Mouse (Mus musculus) intestine, embryonic 14.5 days (tissue): ENCODE results near the gene Fate1. TPM values are rescaled to one million over a fixed set of nuclear protein-coding genes. Genes with fewer than 3 reads are reported as not detected.

Experiments used
- ATAC-seq: fragments of 200-750 bp; cut with Nextera tagmentation; replicated peaks from 2 replicates; pipeline ENCODE4 v1.8.0; 2017; ENCODE audit warnings: low read depth, moderate number of reproducible peaks, moderate TSS enrichment, moderate library complexity; ENCODE audit not compliant: low FRiP score, low TSS enrichment
- DNase-seq: peaks from one replicate; pipeline ENCODE4 v3.0.0-alpha.2; 2018; ENCODE audit warnings: low spot score
- H3K27ac ChIP-seq: fragments of 300-500 bp; sonication (generic); 2 replicates; pipeline ENCODE4 v1.5.1; 2014; ENCODE audit warnings: low read depth, mild to moderate bottlenecking, control low read depth
- H3K27me3 ChIP-seq: fragments of 300-500 bp; sonication (generic); replicated peaks from 2 replicates; pipeline ENCODE4 v1.6.1; 2014; ENCODE audit warnings: low read length, control low read depth; ENCODE audit not compliant: control insufficient read depth, insufficient read depth
- H3K36me3 ChIP-seq: fragments of 300-500 bp; sonication (generic); 2 replicates; pipeline ENCODE4 v1.6.1; 2014; ENCODE audit warnings: low read length, control low read depth; ENCODE audit not compliant: control insufficient read depth, insufficient read depth
- H3K4me1 ChIP-seq: fragments of 300-500 bp; sonication (generic); replicated peaks from 2 replicates; pipeline ENCODE4 v1.6.1; 2014; ENCODE audit warnings: low read length, control low read depth, mixed read lengths; ENCODE audit not compliant: control insufficient read depth, insufficient read depth
- H3K4me2 ChIP-seq: fragments of 300-500 bp; sonication (generic); 2 replicates; pipeline ENCODE4 v1.6.1; 2014; ENCODE audit warnings: low read length
- H3K4me3 ChIP-seq: fragments of 300-500 bp; sonication (generic); 2 replicates; pipeline ENCODE4 v1.5.1; 2014; ENCODE audit warnings: low read depth, low read length, control low read depth, mixed read lengths
- H3K9ac ChIP-seq: fragments of 300-500 bp; sonication (generic); 2 replicates; pipeline ENCODE4 v1.6.1; 2014; ENCODE audit warnings: mild to moderate bottlenecking, low read length
- H3K9me3 ChIP-seq: fragments of 300-500 bp; sonication (generic); 2 replicates; pipeline ENCODE4 v1.6.1; 2016; ENCODE audit warnings: low read length, control low read depth; ENCODE audit not compliant: control insufficient read depth
- WGBS: fragments of 180-500 bp; shearing (Covaris S2); extraction: QIAGEN DNeasy Blood & Tissue Kit; methylation state at CpG from one replicate; pipeline ENCODE4 v1.1.7; 2014; 5-methylcytosine and 5-hydroxymethylcytosine counted together
- polyA plus RNA-seq: library from polyadenylated mRNA; unstranded; fragments of >200 nt; fragmentation: Nextera tagmentation; extraction: Ambion mirVana; gene quantifications from 2 replicates; pipeline ENCODE4 v1.2.1, GENCODE M21; 2014

Gene Fate1
- not detected in 2 replicates for polyA plus RNA-seq

DNA sequence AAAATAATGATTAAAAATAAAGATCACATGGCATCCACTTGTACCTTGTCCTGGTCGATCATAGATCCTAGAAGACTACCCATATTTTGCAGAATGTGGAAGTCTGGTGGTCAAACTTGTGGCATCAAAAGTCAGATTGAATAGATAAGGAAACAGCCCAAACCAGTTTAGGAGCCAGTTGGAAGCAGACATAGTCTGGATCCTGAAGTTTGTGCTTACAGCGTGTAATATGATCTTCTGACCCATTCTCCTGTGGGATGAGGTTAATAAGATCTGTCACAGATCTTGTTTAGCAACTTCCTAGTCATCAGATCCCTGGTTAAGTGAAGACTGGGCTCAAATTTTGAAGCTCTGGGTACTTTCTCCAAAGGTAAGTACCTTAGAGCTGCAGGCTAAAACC lies at the start of gene Fate1:
Gene Fate1, plus strand, starts transcription at position 301 of the 400 bp plus-strand sequence.
- Histone ChIP-seq H3K9me3 (no peaks in the 10 kb centered on the region), H3K36me3 (no peaks in the 10 kb centered on the region), H3K4me2 (no peak within 1 kb of the TSS), H3K27me3 (no peaks in the 10 kb centered on the region), H3K4me1 (no peaks in the 10 kb centered on the region), H3K9ac (no peak within 1 kb of the TSS), H3K27ac (no peak within 1 kb of the TSS), H3K4me3 (no peak within 1 kb of the TSS)
- DNase-seq (no peak), ATAC-seq (no peak)
- 65% methylated on average over 2 of the region's 2 CpGs for WGBS

DNA sequence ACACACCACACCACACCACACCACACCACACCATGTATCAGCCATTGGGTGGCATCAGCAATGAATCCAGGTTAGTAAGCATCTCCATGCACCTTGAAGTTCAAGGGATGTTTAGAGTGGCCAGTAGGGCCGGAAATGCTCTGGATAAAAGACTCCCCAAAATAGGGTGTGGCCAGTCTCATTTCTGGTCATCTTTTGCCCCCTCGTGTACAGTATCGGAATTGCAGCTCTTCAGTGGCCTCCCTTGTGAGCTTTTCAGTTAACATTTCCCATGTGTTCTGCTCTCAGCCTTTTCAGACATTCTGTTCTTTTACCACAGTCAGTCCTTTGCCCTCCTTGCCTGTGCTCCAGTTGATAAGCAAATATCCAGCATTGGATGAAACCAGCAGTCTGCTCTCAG lies 26.2 kb upstream of the Fate1 start:
- Histone ChIP-seq H3K9me3 (no peaks in the 10 kb centered on the region), H3K36me3 (no peaks in the 10 kb centered on the region), H3K4me1 (no peaks in the 10 kb centered on the region), H3K27ac (no peak overlapping the region), H3K4me3 (no peak overlapping the region), H3K4me2 (no peak overlapping the region), H3K9ac (no peak overlapping the region), H3K27me3 (no peaks in the 10 kb centered on the region)
- WGBS: 22% methylated on average over 3 of the region's 3 CpGs
- ATAC-seq: no peak
- peak; percentile 64 for DNase-seq

DNA sequence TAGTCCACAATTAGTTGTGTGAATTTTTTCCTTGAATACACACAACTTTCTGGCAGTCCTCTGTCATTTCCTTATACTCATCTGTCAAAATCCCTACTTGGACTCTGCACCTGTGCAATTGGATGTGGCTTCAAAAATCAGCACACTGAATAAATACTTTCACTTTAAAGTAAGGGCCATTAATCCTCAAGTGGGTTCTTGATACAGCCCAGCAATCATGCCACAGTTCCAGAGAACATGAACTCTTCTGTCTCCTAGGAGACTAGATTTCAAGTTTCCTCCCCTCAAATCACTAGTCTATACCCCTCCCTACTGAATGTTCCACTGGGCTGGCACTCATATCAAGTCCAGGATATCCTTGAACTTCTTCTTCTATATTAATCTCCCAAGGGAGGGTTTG lies 14.4 kb upstream of the Fate1 start:
- H3K27me3 ChIP-seq: peaks cover 6% of the 10 kb centered on the region; the same call in 1 of the 2 replicates
- H3K9me3 ChIP-seq: no peaks in the 10 kb centered on the region
- no peak overlapping the region for H3K4me2 ChIP-seq
- H3K36me3 ChIP-seq: no peaks in the 10 kb centered on the region
- DNase-seq (no peak), ATAC-seq (no peak)
- H3K9ac ChIP-seq: no peak overlapping the region
- H3K4me1 ChIP-seq: no peaks in the 10 kb centered on the region
- H3K27ac ChIP-seq: no peak overlapping the region
- no peak overlapping the region for H3K4me3 ChIP-seq

DNA sequence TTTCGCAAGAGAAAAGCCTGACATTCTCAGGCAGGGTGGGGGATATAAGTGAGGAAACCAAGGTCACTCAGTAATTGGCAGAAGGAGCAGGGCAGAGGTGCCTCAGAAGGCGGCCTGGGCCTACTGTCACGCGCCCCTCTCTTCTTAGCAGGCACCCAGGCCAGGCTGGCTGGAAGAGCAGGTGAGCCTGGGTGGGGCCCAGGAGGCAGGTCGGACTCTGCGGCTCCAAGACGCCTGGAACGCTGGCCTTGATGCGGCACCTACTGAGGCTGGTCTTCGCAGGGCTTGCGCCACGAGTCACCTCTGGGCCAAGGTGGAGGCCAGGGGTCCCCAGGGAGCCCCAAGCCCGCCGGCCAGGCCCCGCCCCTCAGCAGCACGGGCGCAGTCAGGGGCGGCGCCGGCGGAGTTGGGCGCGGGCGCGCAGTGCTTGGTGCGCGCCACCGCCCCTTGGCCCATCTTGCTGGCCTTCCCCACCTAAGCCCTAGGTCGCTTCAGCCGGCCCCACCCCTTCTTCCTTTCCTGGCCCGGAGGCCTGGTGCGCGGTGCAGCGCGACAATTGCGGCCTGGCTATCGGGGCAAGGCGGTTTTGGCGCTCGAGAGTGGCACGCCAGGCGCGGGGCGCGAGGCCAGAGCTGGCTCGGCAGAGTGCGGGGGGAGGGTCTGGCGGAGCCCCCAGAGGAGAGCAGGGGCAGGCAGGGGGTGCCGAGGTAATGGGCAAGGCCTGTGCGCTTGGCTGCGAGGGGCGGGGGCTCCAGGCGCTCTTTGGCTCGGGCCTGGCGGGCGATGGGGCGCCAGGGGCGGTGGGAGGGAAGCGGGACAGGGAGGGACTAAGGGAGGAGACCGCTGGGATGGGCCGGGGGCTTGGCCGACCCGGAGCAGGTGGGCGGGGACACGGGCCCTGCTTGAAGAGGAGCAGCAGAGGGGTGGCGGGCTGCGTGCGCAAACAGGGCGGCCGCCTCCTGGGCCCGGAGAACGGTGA lies 10.4 kb upstream of the Fate1 start, which contains the start of gene Prrg3:
Gene Prrg3, plus strand, starts transcription at position 552 of the 979 bp plus-strand sequence.
- Histone ChIP-seq H3K27ac (peak within 1 kb of the TSS; percentile 22; the same call in 1 of the 2 replicates), H3K4me2 (peak within 1 kb of the TSS; percentile 55), H3K9me3 (no peaks in the 10 kb centered on the region), H3K36me3 (no peaks in the 10 kb centered on the region), H3K4me3 (peak within 1 kb of the TSS; percentile 46), H3K27me3 (peaks cover 6% of the 10 kb centered on the region; the same call in 1 of the 2 replicates), H3K9ac (peak within 1 kb of the TSS; percentile 59), H3K4me1 (no peaks in the 10 kb centered on the region)
- ATAC-seq: peak; percentile 96
- peak; percentile 75 for DNase-seq
- WGBS: 18% methylated on average over 48 of the region's 72 CpGs

DNA sequence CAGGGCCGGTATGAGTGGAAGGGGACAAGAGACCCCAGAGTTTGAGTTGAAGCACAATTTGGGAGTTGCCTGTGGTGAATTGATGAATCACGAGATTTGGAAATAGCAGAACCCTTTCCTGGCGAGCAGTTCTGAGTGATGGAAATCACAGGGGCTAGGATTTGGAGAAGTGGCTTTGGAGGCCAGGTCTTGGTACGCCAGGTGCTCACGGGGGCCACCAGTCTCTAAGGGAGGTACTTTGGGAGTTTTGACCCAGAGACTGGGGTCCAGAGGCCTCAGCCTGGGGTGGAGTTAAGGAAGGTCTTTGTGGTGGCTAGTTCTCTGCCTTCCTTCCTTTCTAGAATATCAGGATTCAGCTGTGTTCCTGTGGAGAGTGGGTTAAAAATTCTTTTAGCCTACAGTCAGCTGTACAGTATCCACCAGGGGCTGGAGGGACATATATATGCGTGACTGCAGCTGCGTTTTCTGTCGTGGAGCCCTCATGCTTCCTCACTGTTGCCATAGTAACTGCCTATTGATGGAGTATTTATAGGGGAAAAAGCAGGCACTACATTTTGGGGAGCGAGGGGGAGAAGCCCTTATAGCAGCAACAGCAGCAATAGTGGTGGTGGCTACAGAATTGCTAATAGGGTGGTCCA lies 9.4 kb upstream of the Fate1 start:
- WGBS: 45% methylated on average over 9 of the region's 9 CpGs
- Histone ChIP-seq H3K9ac (peak overlapping the region; percentile 59), H3K27ac (no peak overlapping the region)

DNA sequence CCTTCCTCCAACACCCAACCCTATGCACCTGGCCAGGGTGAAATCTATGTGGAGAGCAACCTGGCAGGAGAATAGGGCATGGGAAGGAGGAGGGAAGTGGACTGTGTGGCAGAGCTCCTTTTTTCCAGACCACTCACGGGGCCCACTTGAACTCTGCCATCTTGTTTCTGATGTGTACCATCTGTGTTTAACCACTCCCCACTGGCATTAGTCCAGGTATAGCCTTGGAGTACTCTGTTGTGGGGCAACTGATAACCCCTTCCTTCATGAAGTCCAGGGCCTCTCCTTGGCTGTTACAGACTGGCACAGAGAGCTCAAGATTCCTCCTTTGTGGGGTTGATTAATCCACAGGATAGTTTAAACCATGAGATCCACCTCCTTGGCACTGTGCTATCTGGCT lies 4.6 kb upstream of the Fate1 start:
- Histone ChIP-seq H3K36me3 (no peaks in the 10 kb centered on the region), H3K27ac (no peak overlapping the region), H3K4me2 (no peak overlapping the region), H3K9ac (no peak overlapping the region), H3K4me3 (no peak overlapping the region), H3K27me3 (no peaks in the 10 kb centered on the region), H3K4me1 (no peaks in the 10 kb centered on the region), H3K9me3 (no peaks in the 10 kb centered on the region)
- 50% methylated on average over 1 of the region's 1 CpGs for WGBS
- DNase-seq (no peak), ATAC-seq (no peak)

More for the DNA sequence above, 9.4 kb upstream of the Fate1 start:
- Histone ChIP-seq H3K36me3 (no peaks in the 10 kb centered on the region), H3K9me3 (no peaks in the 10 kb centered on the region), H3K4me3 (peak overlapping the region; percentile 46), H3K4me1 (no peaks in the 10 kb centered on the region), H3K4me2 (peak overlapping the region; percentile 55), H3K27me3 (peaks cover 6% of the 10 kb centered on the region; the same call in 1 of the 2 replicates)
- no peak for ATAC-seq
- peak; percentile 55 for DNase-seq

DNA sequence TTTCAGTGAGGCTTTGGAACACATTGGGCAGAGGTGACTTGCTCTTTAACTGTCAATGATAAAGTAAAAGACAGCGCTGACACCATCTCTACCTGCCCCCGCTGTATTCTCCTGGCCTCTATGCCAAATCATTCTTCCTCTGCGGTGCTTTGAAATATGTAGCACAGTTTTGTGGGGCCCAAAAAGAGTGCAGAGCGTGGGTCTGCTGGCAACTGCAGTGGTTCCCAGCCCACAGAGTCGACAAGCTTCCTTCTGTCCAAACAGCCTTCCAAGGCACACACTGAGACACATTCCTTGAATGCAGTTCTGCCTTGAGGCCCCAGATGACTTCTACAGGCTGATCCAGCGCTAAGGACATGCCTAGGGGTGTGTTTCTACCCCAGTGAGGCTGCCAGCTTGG lies 4.0 kb upstream of the Fate1 start:
- Histone ChIP-seq H3K4me2 (no peak overlapping the region), H3K27me3 (no peaks in the 10 kb centered on the region), H3K27ac (no peak overlapping the region), H3K36me3 (no peaks in the 10 kb centered on the region), H3K4me3 (no peak overlapping the region), H3K9me3 (no peaks in the 10 kb centered on the region), H3K4me1 (no peaks in the 10 kb centered on the region), H3K9ac (no peak overlapping the region)
- whole genome bisulfite sequencing: 80% methylated on average over 6 of the region's 6 CpGs
- ATAC-seq (no peak), DNase-seq (no peak)

DNA sequence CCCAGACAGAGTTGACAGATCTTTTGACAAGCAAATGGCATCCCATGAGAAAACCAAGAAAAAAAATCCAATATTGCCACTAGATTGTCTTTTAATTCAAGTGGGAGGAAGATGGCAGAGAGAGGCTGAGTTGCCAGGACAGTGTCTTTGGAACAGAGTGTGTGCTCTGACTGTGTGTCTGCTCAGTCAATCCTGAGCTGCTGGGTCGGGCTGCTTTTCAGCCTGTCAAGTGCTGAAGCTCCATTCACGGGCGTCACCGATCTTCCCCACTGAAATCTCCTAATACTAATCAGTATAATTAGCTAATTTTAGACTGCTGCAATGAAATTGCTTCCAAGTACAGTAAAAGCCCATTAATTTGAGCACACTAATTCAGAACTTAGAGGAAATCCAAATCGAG lies 1.5 kb upstream of the Fate1 start:
- no peak for ATAC-seq
- no peak for DNase-seq
- Histone ChIP-seq H3K9ac (no peak overlapping the region), H3K9me3 (no peaks in the 10 kb centered on the region), H3K36me3 (no peaks in the 10 kb centered on the region), H3K4me2 (no peak overlapping the region), H3K4me1 (no peaks in the 10 kb centered on the region), H3K4me3 (no peak overlapping the region), H3K27ac (no peak overlapping the region), H3K27me3 (no peaks in the 10 kb centered on the region)
- WGBS: 77% methylated on average over 5 of the region's 5 CpGs
